Mouse (Mus musculus) heart, embryonic 12.5 days (tissue): Measurements from ENCODE around the gene Gm14295. TPM values are rescaled to one million over a fixed set of nuclear protein-coding genes. Genes with fewer than 3 reads are reported as not detected.
"Not testable (repeated sequence)": the region's sequence is repeated elsewhere in the genome, so short reads cannot be mapped to it uniquely, and the experiment has no call there.

ENCODE experiments used
- ATAC-seq: fragments of 200-750 bp; cut with Nextera tagmentation; 2 replicates; pipeline ENCODE4 v1.8.0; 2017; ENCODE audit warnings: moderate TSS enrichment, moderate library complexity; ENCODE audit not compliant: insufficient number of reproducible peaks, low FRiP score
- H3K27ac ChIP-seq: fragments of 300-500 bp; sonication (generic); 2 replicates; pipeline ENCODE4 v1.5.1; 2016; ENCODE audit warnings: mild to moderate bottlenecking, moderate library complexity; ENCODE audit not compliant: poor library complexity, severe bottlenecking
- H3K27me3 ChIP-seq: fragments of 300-500 bp; sonication (generic); replicated peaks from 2 replicates; pipeline ENCODE4 v1.6.1; 2016; ENCODE audit warnings: mild to moderate bottlenecking, moderate library complexity
- H3K36me3 ChIP-seq: fragments of 300-500 bp; sonication (generic); 2 replicates; pipeline ENCODE4 v1.6.1; 2016; ENCODE audit warnings: mild to moderate bottlenecking, moderate library complexity
- H3K4me1 ChIP-seq: fragments of 300-500 bp; sonication (generic); replicated peaks from 2 replicates; pipeline ENCODE4 v1.6.1; 2016; ENCODE audit warnings: mild to moderate bottlenecking
- H3K4me2 ChIP-seq: fragments of 300-500 bp; sonication (generic); 2 replicates; pipeline ENCODE4 v1.6.1; 2016; ENCODE audit warnings: mild to moderate bottlenecking, moderate library complexity
- H3K4me3 ChIP-seq: fragments of 300-500 bp; sonication (generic); 2 replicates; pipeline ENCODE4 v1.5.1; 2016; ENCODE audit warnings: mild to moderate bottlenecking
- H3K9ac ChIP-seq: fragments of 300-500 bp; sonication (generic); 2 replicates; pipeline ENCODE4 v1.6.1; 2016; ENCODE audit warnings: mild to moderate bottlenecking, moderate library complexity
- H3K9me3 ChIP-seq: fragments of 300-500 bp; sonication (generic); replicated peaks from 2 replicates; pipeline ENCODE4 v1.6.1; 2016; ENCODE audit warnings: mild to moderate bottlenecking, moderate library complexity
- WGBS: fragments of 180-500 bp; shearing (Covaris S2); methylation state at CpG from one replicate; pipeline ENCODE4 v1.1.7; 2016; 5-methylcytosine and 5-hydroxymethylcytosine counted together
- polyA plus RNA-seq: library from polyadenylated mRNA; unstranded; fragments of >200 nt; fragmentation: Nextera tagmentation; extraction: Ambion mirVana; gene quantifications from 2 replicates; pipeline ENCODE4 v1.2.1, GENCODE M21; 2016

Gm14295 gene
- 14.3 TPM in 2 replicates for polyA plus RNA-seq

- Histone ChIP-seq H3K4me2 (peak within 1 kb of the TSS; percentile 58), H3K9ac (peak within 1 kb of the TSS; percentile 65), H3K4me3 (peak within 1 kb of the TSS; percentile 57)
- not testable (repeated sequence) for H3K36me3 ChIP-seq, H3K9me3 ChIP-seq, H3K4me1 ChIP-seq, ATAC-seq, H3K27me3 ChIP-seq, H3K27ac ChIP-seq
- no CpG with 5 or more reads among the region's 6 CpGs for WGBS
Measured at GRCm38 (mm10) chr2:176798312-176798711, at the start of gene Gm14295. TSS of gene Gm14295 (plus strand) at chr2:176798612.

- WGBS = 16% methylated on average over 14 of the region's 15 CpGs
- Histone ChIP-seq H3K9ac (peak overlapping the region; percentile 65), H3K4me2 (peak overlapping the region; percentile 58), H3K4me3 (peak overlapping the region; percentile 57)
- not testable (repeated sequence) for H3K9me3 ChIP-seq, H3K4me1 ChIP-seq, H3K36me3 ChIP-seq, H3K27me3 ChIP-seq, H3K27ac ChIP-seq, ATAC-seq
Measured at GRCm38 (mm10) chr2:176798785-176799184, 373 bp downstream of the Gm14295 start.

- not testable (repeated sequence) for ATAC-seq, H3K4me2 ChIP-seq, H3K27me3 ChIP-seq, H3K4me3 ChIP-seq, H3K27ac ChIP-seq, H3K4me1 ChIP-seq, H3K9ac ChIP-seq, H3K9me3 ChIP-seq, H3K36me3 ChIP-seq
- WGBS = 76% methylated on average over 1 of the region's 3 CpGs
Measured at GRCm38 (mm10) chr2:176830840-176831239, 32.4 kb downstream of the Gm14295 start, which contains the start of gene Gm14408. TSS of gene Gm14408 (plus strand) at chr2:176831140.

Other genes with a start within 250 kb of the Gm14295 start
- 14.2 and 17.6 TPM in 2 replicates for gene Gm14308, start 162.3 kb upstream of the Gm14295 start, polyA plus RNA-seq
- 9.6 and 10.0 TPM in 2 replicates for gene Zfp973, start 128.1 kb upstream of the Gm14295 start, polyA plus RNA-seq
- 22.6 and 24.4 TPM in 2 replicates for gene Gm14305, start 90.3 kb upstream of the Gm14295 start, polyA plus RNA-seq
- not detected in 2 replicates for gene Gm14408, start 32.5 kb downstream of the Gm14295 start, polyA plus RNA-seq
- gene Gm14296, start 129.2 kb downstream of the Gm14295 start, polyA plus RNA-seq = 9.9 and 10.6 TPM in 2 replicates
- 9.9 and 10.6 TPM in 2 replicates for gene Gm14419, start 202.3 kb downstream of the Gm14295 start, polyA plus RNA-seq